Mouse (Mus musculus): ENCODE data around the gene Ephb2. TPM values are rescaled to one million over a fixed set of nuclear protein-coding genes. Genes with fewer than 3 reads are reported as not detected.

The Ephb2 gene
- polyA plus RNA-seq, 1 experiment = 0.20 TPM

GRCm38 (mm10) chr4:136637563-136638229 is 198.1 kb downstream of the Ephb2 start:
- no peak for TF ChIP-seq FLI1 (IDR thresholded peaks at IDR 0.05; ENCODE audit: low read length)
- TF ChIP-seq GATA1 (IDR thresholded peaks at IDR 0.05; ENCODE audit: borderline replicate concordance, low read length) = no peak
- Histone ChIP-seq H3K4me3 (replicated peaks) (peak overlapping the region; percentile 79), H3K36me3 (replicated peaks; ENCODE audit: low read length) (no peaks in the 10 kb centered on the region), H3K27me3 (replicated peaks) (peaks cover 50% of the 10 kb centered on the region), H3K9me3 (peaks cover 32% of the 10 kb centered on the region), H3K4me1 (peaks cover 19% of the 10 kb centered on the region)

- TF ChIP-seq FLI1 (IDR thresholded peaks at IDR 0.05; ENCODE audit: low read length) (no peak), GATA1 (IDR thresholded peaks at IDR 0.05; ENCODE audit: borderline replicate concordance, low read length) (no peak)
- no peaks in the 10 kb centered on the region for H3K36me3 ChIP-seq (replicated peaks; ENCODE audit: low read length)
- peaks cover 51% of the 10 kb centered on the region for H3K27me3 ChIP-seq (replicated peaks)
- peak overlapping the region; percentile 79 for H3K4me3 ChIP-seq (replicated peaks)
- peaks cover 20% of the 10 kb centered on the region for H3K4me1 ChIP-seq
- H3K9me3 ChIP-seq = peaks cover 32% of the 10 kb centered on the region
Measured at GRCm38 (mm10) chr4:136636983-136637562, 198.7 kb downstream of the Ephb2 start.

- peaks cover 20% of the 10 kb centered on the region for H3K4me1 ChIP-seq
- TF ChIP-seq FLI1 (IDR thresholded peaks at IDR 0.05; ENCODE audit: low read length) = no peak
- TF ChIP-seq GATA1 (IDR thresholded peaks at IDR 0.05; ENCODE audit: borderline replicate concordance, low read length) = no peak
- H3K4me3 ChIP-seq (replicated peaks) = no peak overlapping the region
- H3K27me3 ChIP-seq (replicated peaks) = peaks cover 54% of the 10 kb centered on the region
- H3K36me3 ChIP-seq (replicated peaks; ENCODE audit: low read length) = no peaks in the 10 kb centered on the region
- peaks cover 32% of the 10 kb centered on the region for H3K9me3 ChIP-seq
Measured at GRCm38 (mm10) chr4:136636511-136636910, 199.3 kb downstream of the Ephb2 start.

- no peak for TF ChIP-seq FLI1 (IDR thresholded peaks at IDR 0.05; ENCODE audit: low read length)
- TF ChIP-seq GATA1 (IDR thresholded peaks at IDR 0.05; ENCODE audit: borderline replicate concordance, low read length) = no peak
- Histone ChIP-seq H3K4me3 (replicated peaks) (no peak overlapping the region), H3K36me3 (replicated peaks; ENCODE audit: low read length) (no peaks in the 10 kb centered on the region), H3K9me3 (peaks cover 32% of the 10 kb centered on the region), H3K4me1 (peaks cover 20% of the 10 kb centered on the region), H3K27me3 (replicated peaks) (peaks cover 59% of the 10 kb centered on the region)
Measured at GRCm38 (mm10) chr4:136635995-136636394, 199.8 kb downstream of the Ephb2 start.

GRCm38 (mm10) chr4:136631237-136631994 is 204.4 kb downstream of the Ephb2 start:
- TF ChIP-seq FLI1 (IDR thresholded peaks at IDR 0.05; ENCODE audit: low read length) = no peak
- TF ChIP-seq GATA1 (IDR thresholded peaks at IDR 0.05; ENCODE audit: borderline replicate concordance, low read length) = no peak
- Histone ChIP-seq H3K9me3 (peaks cover 32% of the 10 kb centered on the region), H3K36me3 (replicated peaks; ENCODE audit: low read length) (peaks cover 3% of the 10 kb centered on the region), H3K27me3 (replicated peaks) (peaks cover 50% of the 10 kb centered on the region), H3K4me1 (peaks cover 21% of the 10 kb centered on the region), H3K4me3 (replicated peaks) (no peak overlapping the region)

GRCm38 (mm10) chr4:136626590-136626989 is 209.2 kb downstream of the Ephb2 start:
- peak overlapping the region; percentile 84 for H3K4me3 ChIP-seq (replicated peaks)
- TF ChIP-seq GATA1 (IDR thresholded peaks at IDR 0.05; ENCODE audit: borderline replicate concordance, low read length) = no peak
- TF ChIP-seq FLI1 (IDR thresholded peaks at IDR 0.05; ENCODE audit: low read length) = no peak
- H3K36me3 ChIP-seq (replicated peaks; ENCODE audit: low read length) = peaks cover 3% of the 10 kb centered on the region
- peaks cover 52% of the 10 kb centered on the region for H3K27me3 ChIP-seq (replicated peaks)
- peaks cover 14% of the 10 kb centered on the region for H3K9me3 ChIP-seq
- peaks cover 35% of the 10 kb centered on the region for H3K4me1 ChIP-seq

- H3K9me3 ChIP-seq = no peaks in the 10 kb centered on the region
Measured at GRCm38 (mm10) chr4:136622388-136622787, 213.4 kb downstream of the Ephb2 start, which contains the start of gene Lactbl1. TSS of gene Lactbl1 (plus strand) at chr4:136622621.

GRCm38 (mm10) chr4:136621956-136622355 is 213.8 kb downstream of the Ephb2 start:
- peaks cover 2% of the 10 kb centered on the region; the same call in 1 of the 2 replicates for H3K9me3 ChIP-seq
- H3K27me3 ChIP-seq (replicated peaks) = peaks cover 39% of the 10 kb centered on the region
- peaks cover 27% of the 10 kb centered on the region for H3K4me1 ChIP-seq
- no peaks in the 10 kb centered on the region for H3K36me3 ChIP-seq (replicated peaks; ENCODE audit: low read length)
- H3K4me3 ChIP-seq (replicated peaks) = no peak overlapping the region
- TF ChIP-seq FLI1 (IDR thresholded peaks at IDR 0.05; ENCODE audit: low read length) (no peak), GATA1 (IDR thresholded peaks at IDR 0.05; ENCODE audit: borderline replicate concordance, low read length) (no peak)

More at GRCm38 (mm10) chr4:136622388-136622787, 213.4 kb downstream of the Ephb2 start, which contains the start of gene Lactbl1:
- no peak for TF ChIP-seq FLI1 (IDR thresholded peaks at IDR 0.05; ENCODE audit: low read length)
- TF ChIP-seq GATA1 (IDR thresholded peaks at IDR 0.05; ENCODE audit: borderline replicate concordance, low read length) = no peak
- Histone ChIP-seq H3K27me3 (replicated peaks) (peaks cover 37% of the 10 kb centered on the region), H3K36me3 (replicated peaks; ENCODE audit: low read length) (no peaks in the 10 kb centered on the region), H3K4me3 (replicated peaks) (no peak within 1 kb of the TSS), H3K4me1 (peaks cover 32% of the 10 kb centered on the region)

- H3K36me3 ChIP-seq (replicated peaks; ENCODE audit: low read length) = no peaks in the 10 kb centered on the region
- no peak for TF ChIP-seq GATA1 (IDR thresholded peaks at IDR 0.05; ENCODE audit: borderline replicate concordance, low read length)
- TF ChIP-seq FLI1 (IDR thresholded peaks at IDR 0.05; ENCODE audit: low read length) = no peak
- H3K4me1 ChIP-seq = peaks cover 21% of the 10 kb centered on the region
- peaks cover 44% of the 10 kb centered on the region for H3K27me3 ChIP-seq (replicated peaks)
- no peak overlapping the region for H3K4me3 ChIP-seq (replicated peaks)
- H3K9me3 ChIP-seq = peaks cover 7% of the 10 kb centered on the region; the same call in 1 of the 2 replicates
Measured at GRCm38 (mm10) chr4:136621336-136621735, 214.5 kb downstream of the Ephb2 start.
